Mouse (Mus musculus): Measurements from ENCODE around the gene Onecut3. TPM values are rescaled to one million over a fixed set of nuclear protein-coding genes. Genes with fewer than 3 reads are reported as not detected.
A peak's percentile ranks its signal among the peaks of the same experiment; 100 is the strongest.

Gene Onecut3
- polyA plus RNA-seq, 1 experiment from 2014 or later, result not detected

- no peak for ATAC-seq (replicated peaks; ENCODE audit: insufficient number of reproducible peaks, insufficient read depth, low FRiP score, low read depth)
- Histone ChIP-seq H3K4me1 (replicated peaks) (peaks cover 27% of the 10 kb centered on the region), H3K9ac (no peak overlapping the region), H3K36me3 (no peaks in the 10 kb centered on the region), H3K27me3 (peaks cover 31% of the 10 kb centered on the region), H3K27ac (no peak overlapping the region), H3K4me2 (peak overlapping the region; percentile 35; the same call in 1 of the 2 replicates), H3K9me3 (replicated peaks) (no peaks in the 10 kb centered on the region), H3K4me3 (peak overlapping the region; percentile 13; the same call in 1 of the 2 replicates)
- WGBS, result 9% methylated on average over 14 of the region's 14 CpGs
Observed at GRCm38 (mm10) chr10:80535071-80535470, 40.4 kb downstream of the Onecut3 start.

GRCm38 (mm10) chr10:80535711-80536110, 41.1 kb downstream of the Onecut3 start:
- no peak overlapping the region for H3K9ac ChIP-seq
- H3K9me3 ChIP-seq (replicated peaks), result no peaks in the 10 kb centered on the region
- 13% methylated on average over 13 of the region's 13 CpGs for WGBS
- H3K27ac ChIP-seq, result no peak overlapping the region
- peak overlapping the region; percentile 13; the same call in 1 of the 2 replicates for H3K4me3 ChIP-seq
- H3K4me2 ChIP-seq, result peak overlapping the region; percentile 35; the same call in 1 of the 2 replicates
- H3K4me1 ChIP-seq (replicated peaks), result peaks cover 27% of the 10 kb centered on the region
- no peak for ATAC-seq (replicated peaks; ENCODE audit: insufficient number of reproducible peaks, insufficient read depth, low FRiP score, low read depth)
- peaks cover 31% of the 10 kb centered on the region for H3K27me3 ChIP-seq
- no peaks in the 10 kb centered on the region for H3K36me3 ChIP-seq

- H3K4me2 ChIP-seq, result no peak overlapping the region
- no peak overlapping the region for H3K4me3 ChIP-seq
- H3K27me3 ChIP-seq, result peaks cover 31% of the 10 kb centered on the region
- peaks cover 27% of the 10 kb centered on the region for H3K4me1 ChIP-seq (replicated peaks)
- peaks cover 14% of the 10 kb centered on the region for H3K36me3 ChIP-seq
- H3K9me3 ChIP-seq (replicated peaks), result no peaks in the 10 kb centered on the region
- H3K27ac ChIP-seq, result no peak overlapping the region
- no peak overlapping the region for H3K9ac ChIP-seq
- WGBS, result 45% methylated on average over 5 of the region's 5 CpGs
- ATAC-seq (replicated peaks; ENCODE audit: insufficient number of reproducible peaks, insufficient read depth, low FRiP score, low read depth), result no peak
Observed at GRCm38 (mm10) chr10:80538180-80538579, 43.5 kb downstream of the Onecut3 start.

GRCm38 (mm10) chr10:80538710-80539394, 44.2 kb downstream of the Onecut3 start, which contains the start of gene Atp8b3:
Gene Atp8b3, minus strand, starts transcription at chr10:80539124.
- Histone ChIP-seq H3K4me3 (peak within 1 kb of the TSS; percentile 28; the same call in 1 of the 2 replicates), H3K4me2 (peak within 1 kb of the TSS; percentile 60), H3K27me3 (peaks cover 31% of the 10 kb centered on the region), H3K9ac (peak within 1 kb of the TSS; percentile 20; the same call in 1 of the 2 replicates), H3K36me3 (peaks cover 21% of the 10 kb centered on the region), H3K4me1 (replicated peaks) (peaks cover 25% of the 10 kb centered on the region), H3K9me3 (replicated peaks) (no peaks in the 10 kb centered on the region), H3K27ac (no peak within 1 kb of the TSS; the same call in 1 of the 2 replicates)
- WGBS, result 2% methylated on average over 30 of the region's 30 CpGs
- ATAC-seq (replicated peaks; ENCODE audit: insufficient number of reproducible peaks, insufficient read depth, low FRiP score, low read depth), result peak; percentile 71

- peaks cover 27% of the 10 kb centered on the region for H3K36me3 ChIP-seq
- H3K4me1 ChIP-seq (replicated peaks), result peaks cover 25% of the 10 kb centered on the region
- 0 out of 2 replicates have a peak, but pooled peaks have one; percentile 14 for ATAC-seq (replicated peaks; ENCODE audit: insufficient number of reproducible peaks, insufficient read depth, low FRiP score, low read depth)
- no peak overlapping the region; the same call in 1 of the 2 replicates for H3K27ac ChIP-seq
- H3K9ac ChIP-seq, result no peak overlapping the region
- 28% methylated on average over 4 of the region's 5 CpGs for WGBS
- H3K9me3 ChIP-seq (replicated peaks), result no peaks in the 10 kb centered on the region
- peaks cover 31% of the 10 kb centered on the region for H3K27me3 ChIP-seq
- peak overlapping the region; percentile 60; the same call in 1 of the 2 replicates for H3K4me2 ChIP-seq
- H3K4me3 ChIP-seq, result no peak overlapping the region
Observed at GRCm38 (mm10) chr10:80539493-80539892, 44.9 kb downstream of the Onecut3 start.

GRCm38 (mm10) chr10:80543873-80544272, 49.2 kb downstream of the Onecut3 start:
- peaks cover 66% of the 10 kb centered on the region for H3K36me3 ChIP-seq

GRCm38 (mm10) chr10:80545590-80545989, 51.0 kb downstream of the Onecut3 start:
- H3K4me2 ChIP-seq, result no peak overlapping the region
- 84% methylated on average over 8 of the region's 8 CpGs for WGBS
- no peak overlapping the region for H3K9ac ChIP-seq
- peaks cover 77% of the 10 kb centered on the region for H3K36me3 ChIP-seq
- no peak overlapping the region for H3K4me3 ChIP-seq
- peaks cover 6% of the 10 kb centered on the region for H3K4me1 ChIP-seq (replicated peaks)
- H3K27me3 ChIP-seq, result no peaks in the 10 kb centered on the region
- no peak for ATAC-seq (replicated peaks; ENCODE audit: insufficient number of reproducible peaks, insufficient read depth, low FRiP score, low read depth)
- H3K27ac ChIP-seq, result no peak overlapping the region
- no peaks in the 10 kb centered on the region for H3K9me3 ChIP-seq (replicated peaks)

More at GRCm38 (mm10) chr10:80543873-80544272, 49.2 kb downstream of the Onecut3 start:
- H3K9me3 ChIP-seq (replicated peaks), result no peaks in the 10 kb centered on the region
- no peak overlapping the region for H3K4me3 ChIP-seq
- H3K27ac ChIP-seq, result no peak overlapping the region
- no peak overlapping the region for H3K4me2 ChIP-seq
- peaks cover under 1% of the 10 kb centered on the region; the same call in 1 of the 2 replicates for H3K27me3 ChIP-seq
- ATAC-seq (replicated peaks; ENCODE audit: insufficient number of reproducible peaks, insufficient read depth, low FRiP score, low read depth), result no peak
- no peak overlapping the region for H3K9ac ChIP-seq
- peaks cover 13% of the 10 kb centered on the region for H3K4me1 ChIP-seq (replicated peaks)
- 93% methylated on average over 14 of the region's 14 CpGs for WGBS

GRCm38 (mm10) chr10:80546945-80547344, 52.3 kb downstream of the Onecut3 start:
- WGBS, result 87% methylated on average over 4 of the region's 4 CpGs
- peaks cover 75% of the 10 kb centered on the region for H3K36me3 ChIP-seq

GRCm38 (mm10) chr10:80547539-80547938, 52.9 kb downstream of the Onecut3 start:
- Histone ChIP-seq H3K36me3 (peaks cover 69% of the 10 kb centered on the region), H3K4me2 (no peak overlapping the region), H3K4me3 (no peak overlapping the region), H3K27me3 (no peaks in the 10 kb centered on the region), H3K4me1 (replicated peaks) (peaks cover 6% of the 10 kb centered on the region), H3K27ac (no peak overlapping the region), H3K9ac (no peak overlapping the region), H3K9me3 (replicated peaks) (no peaks in the 10 kb centered on the region)
- no peak for ATAC-seq (replicated peaks; ENCODE audit: insufficient number of reproducible peaks, insufficient read depth, low FRiP score, low read depth)
- WGBS, result 86% methylated on average over 15 of the region's 15 CpGs

More at GRCm38 (mm10) chr10:80546945-80547344, 52.3 kb downstream of the Onecut3 start:
- Histone ChIP-seq H3K9me3 (replicated peaks) (no peaks in the 10 kb centered on the region), H3K9ac (no peak overlapping the region), H3K4me2 (no peak overlapping the region), H3K4me1 (replicated peaks) (peaks cover 6% of the 10 kb centered on the region), H3K27me3 (no peaks in the 10 kb centered on the region), H3K27ac (no peak overlapping the region), H3K4me3 (no peak overlapping the region)
- no peak for ATAC-seq (replicated peaks; ENCODE audit: insufficient number of reproducible peaks, insufficient read depth, low FRiP score, low read depth)

GRCm38 (mm10) chr10:80548428-80549006, 53.9 kb downstream of the Onecut3 start:
- Histone ChIP-seq H3K9me3 (replicated peaks) (no peaks in the 10 kb centered on the region), H3K27ac (no peak overlapping the region), H3K9ac (no peak overlapping the region), H3K27me3 (no peaks in the 10 kb centered on the region), H3K4me2 (no peak overlapping the region), H3K4me1 (replicated peaks) (peaks cover 11% of the 10 kb centered on the region), H3K4me3 (no peak overlapping the region), H3K36me3 (peaks cover 59% of the 10 kb centered on the region)
- ATAC-seq (replicated peaks; ENCODE audit: insufficient number of reproducible peaks, insufficient read depth, low FRiP score, low read depth), result 0 out of 2 replicates have a peak, but pooled peaks have one; percentile 24
- 73% methylated on average over 10 of the region's 10 CpGs for WGBS

GRCm38 (mm10) chr10:80549279-80549678, 54.6 kb downstream of the Onecut3 start:
- whole genome bisulfite sequencing, result 84% methylated on average over 21 of the region's 21 CpGs
- no peak for ATAC-seq (replicated peaks; ENCODE audit: insufficient number of reproducible peaks, insufficient read depth, low FRiP score, low read depth)
- Histone ChIP-seq H3K36me3 (peaks cover 52% of the 10 kb centered on the region), H3K9me3 (replicated peaks) (no peaks in the 10 kb centered on the region), H3K4me1 (replicated peaks) (peaks cover 19% of the 10 kb centered on the region), H3K4me2 (no peak overlapping the region), H3K27me3 (no peaks in the 10 kb centered on the region), H3K9ac (no peak overlapping the region), H3K27ac (no peak overlapping the region), H3K4me3 (no peak overlapping the region)
